Mouse (Mus musculus) spleen, postnatal 10 days (tissue): ENCODE data around the gene Slc6a12.

Experiments
- DNase-seq, 2 experiments: peaks; one replicate each; pipeline ENCODE4 v3.0.0; 2021 to 2022; ENCODE audit warnings: low spot score in 2 of 2

The Slc6a12 gene

GRCm38 (mm10) chr6:121343771-121344123, 871 bp downstream of the Slc6a12 start:
- DNase-seq = no peak

- no peak for DNase-seq
Observed at GRCm38 (mm10) chr6:121344329-121344728, 1.5 kb downstream of the Slc6a12 start.

DNA sequence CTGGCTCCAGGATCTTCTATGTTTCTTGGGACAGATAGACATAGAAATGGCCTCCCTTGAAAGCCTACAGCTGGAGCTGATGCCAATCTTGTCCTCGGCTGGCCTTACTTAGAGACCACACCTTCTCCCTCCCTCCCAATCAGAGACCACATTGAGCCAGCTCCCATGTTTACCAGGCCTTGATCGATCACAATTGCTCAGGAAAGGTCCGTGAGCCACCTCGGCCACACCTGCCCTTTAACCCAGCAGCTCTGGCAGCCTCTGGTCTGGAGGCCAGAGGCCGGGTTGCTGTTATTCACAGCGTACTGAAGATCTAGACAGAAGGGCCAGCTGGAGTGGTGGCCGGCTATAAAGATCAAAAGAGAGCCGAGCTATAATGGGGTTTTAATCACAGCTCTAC, 3.6 kb downstream of the Slc6a12 start:
- no peak for DNase-seq

- DNase-seq = no peak
Observed at GRCm38 (mm10) chr6:121352276-121352675, 9.4 kb downstream of the Slc6a12 start.

- DNase-seq = no peak
Observed at GRCm38 (mm10) chr6:121356041-121356440, 13.2 kb downstream of the Slc6a12 start.

GRCm38 (mm10) chr6:121357232-121357631, 14.4 kb downstream of the Slc6a12 start:
- no peak for DNase-seq

DNA sequence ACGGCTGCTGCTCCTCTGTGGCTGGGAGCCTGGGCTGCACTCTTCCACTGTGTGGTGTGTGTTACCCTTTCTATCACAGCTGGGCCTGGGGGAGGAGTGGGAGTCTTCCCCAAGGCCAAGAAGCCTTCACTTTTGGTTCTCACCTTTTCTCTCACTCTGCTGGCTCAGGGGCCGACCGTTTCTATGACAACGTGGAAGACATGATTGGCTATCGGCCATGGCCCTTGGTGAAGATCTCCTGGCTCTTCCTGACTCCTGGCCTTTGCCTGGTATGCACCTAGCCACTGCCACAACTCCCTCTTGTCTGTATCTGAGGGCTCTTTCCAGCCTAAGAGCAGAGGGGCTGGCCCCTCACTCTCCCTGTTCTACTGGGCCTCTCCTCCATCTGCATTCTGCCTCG, 20.2 kb downstream of the Slc6a12 start:
- no peak for DNase-seq

DNA sequence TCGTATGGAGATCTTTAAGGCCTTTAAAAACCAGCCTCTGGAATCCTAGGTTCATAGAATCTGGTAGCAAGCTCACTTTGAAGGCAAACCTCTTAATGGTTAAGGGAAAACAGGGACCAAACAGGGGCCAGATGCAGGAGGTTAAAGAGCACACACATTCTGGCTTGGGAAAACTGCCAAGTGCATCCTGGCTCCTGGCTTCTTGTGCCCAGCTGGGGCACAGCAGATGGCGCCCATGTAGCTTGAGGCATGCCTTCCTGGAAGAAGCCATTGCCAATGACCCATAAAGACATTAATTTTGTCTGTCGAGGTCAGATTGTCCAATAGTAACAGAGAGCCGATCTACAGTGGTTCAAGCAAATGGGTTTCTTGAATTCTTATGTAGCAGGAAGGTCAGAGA, 21.1 kb downstream of the Slc6a12 start:
- no peak for DNase-seq

- peak in 1 of 2 experiments; percentile 55 for DNase-seq
Observed at GRCm38 (mm10) chr6:121366537-121366936, 23.7 kb downstream of the Slc6a12 start.

DNA sequence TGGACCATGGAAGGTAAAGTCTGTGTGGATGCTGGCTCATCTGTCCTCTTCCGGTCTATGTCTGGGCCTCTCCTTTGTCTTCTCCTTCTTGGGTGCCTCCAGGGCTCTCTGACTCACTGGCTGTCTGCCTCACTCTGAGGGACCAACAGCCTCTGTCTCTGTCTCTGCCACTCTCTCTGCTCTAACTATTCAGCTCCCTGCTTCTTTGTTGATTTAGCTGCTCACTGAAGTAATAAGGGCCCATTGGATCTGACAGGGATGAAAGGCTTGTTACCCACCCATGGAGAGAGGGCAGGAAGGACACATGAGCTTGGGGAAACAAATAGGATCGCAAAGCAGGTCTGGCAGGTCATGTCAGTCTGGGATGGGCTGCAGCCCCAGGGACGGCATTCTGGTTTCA, 24.2 kb downstream of the Slc6a12 start:
- DNase-seq = no peak

DNA sequence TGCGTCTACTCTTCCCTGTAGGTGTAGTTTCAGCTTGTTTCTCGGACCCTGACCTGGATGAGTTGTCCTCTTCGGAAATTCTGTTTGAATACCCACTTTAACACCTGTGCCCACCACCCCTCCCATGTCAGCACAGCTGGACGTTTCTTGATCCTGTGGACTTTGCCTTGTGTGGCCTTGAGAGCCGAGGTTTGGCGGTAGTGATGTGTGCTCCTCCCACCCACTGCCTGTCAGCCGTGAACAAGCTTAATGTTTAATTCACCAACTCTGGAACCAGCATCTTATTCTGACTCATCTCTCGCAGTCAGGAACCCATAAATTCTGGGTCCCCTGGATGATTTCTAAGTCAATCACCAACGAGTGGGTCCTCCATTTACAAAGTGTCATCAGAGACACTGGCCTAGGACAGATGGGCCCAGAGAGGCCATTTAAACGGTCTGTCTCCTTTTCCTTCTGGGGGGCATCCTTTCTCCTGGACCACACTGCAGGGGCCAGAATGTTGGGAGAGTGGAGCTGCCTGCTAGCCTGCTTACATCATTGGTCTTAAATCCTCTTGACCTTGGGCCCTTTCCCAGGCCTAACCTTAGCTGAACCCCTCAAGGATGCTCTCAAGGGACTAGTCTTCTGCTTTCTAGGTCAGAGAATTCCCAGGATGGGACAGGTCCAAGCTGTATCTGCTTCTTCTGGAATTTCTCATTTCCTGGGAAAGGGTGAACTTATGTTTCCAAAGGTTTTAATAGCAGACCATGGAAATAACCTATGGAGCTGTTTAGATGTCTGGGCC, 28.5 kb downstream of the Slc6a12 start:
- DNase-seq = no peak

DNA sequence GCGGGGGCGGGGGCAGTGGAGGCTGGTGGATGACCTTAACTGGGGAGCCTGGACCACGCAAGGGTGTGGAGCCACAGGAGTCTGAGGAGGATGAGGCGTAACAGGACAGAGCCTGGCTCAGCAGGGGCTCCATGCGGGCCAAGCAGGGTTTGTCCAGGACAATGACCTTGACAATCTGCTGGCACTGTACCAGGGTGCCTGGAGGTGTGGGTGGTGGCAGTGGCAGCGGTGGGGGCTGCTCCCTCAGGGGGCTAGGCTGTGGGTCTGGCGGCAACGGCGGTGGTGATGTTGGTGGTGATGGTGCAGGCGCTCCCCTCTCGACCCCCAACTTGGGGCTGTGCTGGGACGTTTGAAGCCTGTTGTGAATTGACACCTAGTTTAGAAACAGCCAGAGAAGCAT, 33.3 kb downstream of the Slc6a12 start:
- no peak for DNase-seq

- no peak for DNase-seq
Observed at GRCm38 (mm10) chr6:121378256-121378655, 35.4 kb downstream of the Slc6a12 start.

DNA sequence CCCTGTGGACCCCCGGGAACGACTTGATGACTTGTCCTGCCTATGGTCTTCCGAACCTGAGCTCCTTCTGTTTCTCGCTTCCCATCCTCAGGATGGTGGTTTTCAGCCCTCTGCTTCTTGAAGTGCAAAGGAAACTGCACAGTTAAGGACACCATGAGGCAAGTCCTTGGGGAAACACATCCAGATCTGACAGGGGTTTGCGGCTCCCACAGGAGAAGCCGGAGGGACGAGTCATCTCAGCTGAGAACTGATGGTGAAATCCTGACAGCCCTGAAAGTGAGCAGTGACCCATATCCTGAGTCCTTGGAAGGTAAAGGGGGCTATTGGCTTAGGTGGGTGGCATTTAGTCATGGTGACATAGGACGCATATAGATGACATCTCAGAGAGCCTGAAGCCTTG, 37.7 kb downstream of the Slc6a12 start:
- no peak for DNase-seq

DNA sequence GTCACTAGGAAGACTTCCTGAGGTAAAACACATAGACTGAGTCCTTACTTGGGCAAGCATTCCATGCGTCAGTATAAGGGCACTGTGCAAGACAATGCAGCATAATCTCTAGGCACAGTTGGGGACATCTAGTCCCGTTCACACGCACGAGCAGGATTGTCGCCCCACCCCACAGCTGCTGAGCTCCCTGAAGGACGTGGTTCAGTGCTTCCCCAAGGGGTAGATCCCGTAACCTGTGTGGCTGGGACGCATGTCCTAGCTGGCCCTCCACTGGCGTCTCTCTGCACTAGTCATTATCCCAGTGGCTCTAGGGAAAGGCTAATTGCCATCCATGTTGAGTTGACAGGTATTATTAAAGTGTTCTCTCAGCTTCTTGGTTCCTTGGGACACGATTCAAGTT, 39.2 kb downstream of the Slc6a12 start:
- DNase-seq = no peak

- DNase-seq = no peak
Observed at GRCm38 (mm10) chr6:121385397-121385796, 42.5 kb downstream of the Slc6a12 start.

- DNase-seq = no peak
Observed at GRCm38 (mm10) chr6:121392610-121393252, 49.9 kb downstream of the Slc6a12 start.

- no peak for DNase-seq
Observed at GRCm38 (mm10) chr6:121401140-121401539, 58.3 kb downstream of the Slc6a12 start.

GRCm38 (mm10) chr6:121401826-121402660, 59.2 kb downstream of the Slc6a12 start:
- DNase-seq = no peak

DNA sequence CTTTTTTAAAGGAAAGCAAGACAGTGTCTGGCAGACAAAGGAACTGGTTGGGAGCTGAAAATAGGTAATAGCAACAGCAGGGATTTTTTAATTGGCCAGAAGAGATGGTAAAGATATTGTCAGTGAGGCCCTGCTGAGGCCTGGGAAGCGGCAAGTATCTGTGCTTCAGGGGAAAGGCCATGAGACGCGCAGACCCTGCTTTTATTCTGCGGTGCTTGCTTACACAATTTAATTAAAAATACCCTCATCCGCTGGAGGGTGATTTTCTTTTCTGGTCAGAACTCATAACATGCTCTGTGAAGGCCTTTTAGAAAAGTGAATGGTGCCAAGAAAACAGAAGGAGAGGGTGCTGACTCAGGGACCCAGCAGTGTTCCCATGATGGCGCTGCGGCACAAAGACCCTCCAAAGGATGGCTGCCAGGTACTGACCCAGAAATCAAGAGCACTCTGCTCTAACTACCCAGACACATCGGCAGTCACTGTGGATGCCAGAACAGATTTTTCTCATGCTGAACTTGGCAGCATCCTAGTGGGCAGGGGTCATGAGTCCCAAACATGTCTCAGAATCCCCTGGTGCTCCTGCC, 59.9 kb downstream of the Slc6a12 start:
- DNase-seq = no peak

GRCm38 (mm10) chr6:121405311-121405710, 62.4 kb downstream of the Slc6a12 start:
- no peak for DNase-seq

- DNase-seq = no peak
Observed at GRCm38 (mm10) chr6:121407571-121408011, 64.7 kb downstream of the Slc6a12 start.
